Mouse (Mus musculus) limb, embryonic 11.5 days (tissue): ENCODE measurements around the gene Sorbs1. TPM values are rescaled to one million over a fixed set of nuclear protein-coding genes. Genes with fewer than 3 reads are reported as not detected.

Source experiments
- ATAC-seq: fragments of 200-750 bp; cut with Nextera tagmentation; 2 replicates; pipeline ENCODE4 v1.8.0; 2017; ENCODE audit warnings: low read depth; ENCODE audit not compliant: insufficient number of reproducible peaks, low FRiP score, low TSS enrichment
- DNase-seq: peaks from one replicate; pipeline ENCODE4 v3.0.0-alpha.2; 2015; ENCODE audit warnings: low spot score
- H3K27ac ChIP-seq: fragments of 300-500 bp; sonication (generic); replicated peaks from 2 replicates; pipeline ENCODE4 v1.5.1; 2014; ENCODE audit warnings: low read depth, mild to moderate bottlenecking, low read length
- H3K27me3 ChIP-seq: fragments of 300-500 bp; sonication (generic); 2 replicates; pipeline ENCODE4 v1.6.1; 2014; ENCODE audit warnings: mild to moderate bottlenecking, low read length, mixed read lengths; ENCODE audit not compliant: control insufficient read depth, insufficient read depth
- H3K36me3 ChIP-seq: fragments of 300-500 bp; sonication (generic); 2 replicates; pipeline ENCODE4 v1.6.1; 2014; ENCODE audit warnings: mild to moderate bottlenecking, low read length, moderate library complexity, mixed read lengths; ENCODE audit not compliant: control insufficient read depth, insufficient read depth
- H3K4me1 ChIP-seq: fragments of 300-500 bp; sonication (generic); 2 replicates; pipeline ENCODE4 v1.6.1; 2014; ENCODE audit warnings: low read length, mixed read lengths; ENCODE audit not compliant: control insufficient read depth, insufficient read depth
- H3K4me2 ChIP-seq: fragments of 300-500 bp; sonication (generic); 2 replicates; pipeline ENCODE4 v1.6.1; 2014; ENCODE audit warnings: low read depth, mild to moderate bottlenecking, moderate library complexity; ENCODE audit not compliant: severe bottlenecking
- H3K4me3 ChIP-seq: fragments of 300-500 bp; sonication (generic); 2 replicates; pipeline ENCODE4 v1.5.1; 2014; ENCODE audit warnings: low read depth, low read length
- H3K9ac ChIP-seq: fragments of 300-500 bp; sonication (generic); 2 replicates; pipeline ENCODE4 v1.6.1; 2014; ENCODE audit warnings: mild to moderate bottlenecking, low read length
- H3K9me3 ChIP-seq: fragments of 300-500 bp; sonication (generic); 2 replicates; pipeline ENCODE4 v1.6.1; 2016; ENCODE audit warnings: low read length; ENCODE audit not compliant: control insufficient read depth
- WGBS: fragments of 180-500 bp; shearing (Covaris S2); extraction: QIAGEN DNeasy Blood & Tissue Kit; methylation state at CpG from one replicate; pipeline ENCODE4 v1.1.7; 2014; 5-methylcytosine and 5-hydroxymethylcytosine counted together
- polyA plus RNA-seq: library from polyadenylated mRNA; unstranded; fragments of >200 nt; fragmentation: Nextera tagmentation; extraction: Ambion mirVana; gene quantifications from 2 replicates; pipeline ENCODE4 v1.2.1, GENCODE M21; 2014

Gene Sorbs1
- polyA plus RNA-seq, 1 experiment from 2014 or later = 25.8 TPM

GRCm38 (mm10) chr19:40410511-40410910 is 103.1 kb downstream of the Sorbs1 start:
- no peak overlapping the region for H3K27ac ChIP-seq
- no peaks in the 10 kb centered on the region for H3K36me3 ChIP-seq
- H3K9me3 ChIP-seq = no peaks in the 10 kb centered on the region
- no peak overlapping the region for H3K4me3 ChIP-seq
- DNase-seq (no peak), ATAC-seq (no peak)
- WGBS = 70% methylated on average over 4 of the region's 4 CpGs
- peaks cover 16% of the 10 kb centered on the region for H3K4me1 ChIP-seq
- no peaks in the 10 kb centered on the region for H3K27me3 ChIP-seq
- no peak overlapping the region for H3K4me2 ChIP-seq
- no peak overlapping the region for H3K9ac ChIP-seq

DNA sequence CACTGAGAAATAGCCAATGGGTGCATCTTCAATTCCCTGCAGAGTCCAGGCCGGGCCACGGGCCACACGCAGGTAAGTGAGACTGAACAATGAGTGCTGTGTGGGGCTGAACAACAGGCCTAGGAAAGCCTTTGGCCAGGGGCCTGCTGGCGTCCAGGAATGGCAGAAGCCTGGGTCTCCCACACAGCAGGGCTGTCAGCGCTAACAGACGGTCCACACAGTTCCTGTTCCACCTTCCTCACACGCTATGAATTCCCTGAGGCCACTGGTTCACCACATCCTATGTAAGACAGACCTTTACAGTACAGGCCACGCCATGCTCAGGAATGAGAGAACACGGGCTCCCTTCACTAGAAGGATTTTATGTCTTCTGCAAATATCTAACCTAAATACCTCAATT is 103.5 kb downstream of the Sorbs1 start:
- 80% methylated on average over 9 of the region's 9 CpGs for WGBS
- DNase-seq = no peak
- ATAC-seq = no peak
- H3K4me3 ChIP-seq = no peak overlapping the region
- no peak overlapping the region for H3K27ac ChIP-seq
- no peaks in the 10 kb centered on the region for H3K36me3 ChIP-seq
- H3K4me2 ChIP-seq = no peak overlapping the region
- no peaks in the 10 kb centered on the region for H3K27me3 ChIP-seq
- H3K9me3 ChIP-seq = no peaks in the 10 kb centered on the region
- H3K4me1 ChIP-seq = peaks cover 15% of the 10 kb centered on the region
- no peak overlapping the region for H3K9ac ChIP-seq

- Histone ChIP-seq H3K36me3 (no peaks in the 10 kb centered on the region), H3K9ac (no peak overlapping the region), H3K27me3 (no peaks in the 10 kb centered on the region), H3K27ac (no peak overlapping the region), H3K4me3 (no peak overlapping the region), H3K4me2 (no peak overlapping the region), H3K4me1 (peaks cover 15% of the 10 kb centered on the region), H3K9me3 (no peaks in the 10 kb centered on the region; the same call in 1 of the 2 replicates)
- ATAC-seq (no peak), DNase-seq (no peak)
- WGBS = 93% methylated on average over 11 of the region's 11 CpGs
Measured at GRCm38 (mm10) chr19:40409500-40410035, 104.0 kb downstream of the Sorbs1 start.

- no peaks in the 10 kb centered on the region for H3K27me3 ChIP-seq
- H3K27ac ChIP-seq = no peak overlapping the region
- no peak overlapping the region for H3K4me3 ChIP-seq
- H3K9ac ChIP-seq = no peak overlapping the region
- no peaks in the 10 kb centered on the region; the same call in 1 of the 2 replicates for H3K9me3 ChIP-seq
- H3K4me2 ChIP-seq = no peak overlapping the region
- 84% methylated on average over 2 of the region's 2 CpGs for WGBS
- ATAC-seq (no peak), DNase-seq (no peak)
- H3K36me3 ChIP-seq = no peaks in the 10 kb centered on the region
- H3K4me1 ChIP-seq = peaks cover 3% of the 10 kb centered on the region; the same call in 1 of the 2 replicates
Measured at GRCm38 (mm10) chr19:40407186-40407585, 106.4 kb downstream of the Sorbs1 start.

DNA sequence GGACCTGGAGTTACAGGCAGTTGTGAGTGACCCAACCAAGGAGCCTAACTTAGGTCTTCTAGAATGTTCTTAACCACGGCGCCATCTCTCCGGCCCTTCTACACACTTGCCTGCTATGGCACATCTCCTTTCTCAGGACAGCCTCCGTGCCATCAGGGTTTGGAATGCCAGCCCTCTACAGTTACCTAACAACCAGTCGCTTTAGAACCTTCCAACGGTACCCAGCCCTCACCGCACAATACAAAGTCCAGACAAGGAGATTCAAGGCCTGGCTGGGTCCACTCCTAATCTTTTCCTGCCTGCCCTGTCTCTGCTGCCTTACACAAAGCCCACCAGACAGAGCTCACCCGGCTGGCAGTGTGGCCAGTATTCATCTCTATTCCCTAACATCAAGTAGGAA is 106.9 kb downstream of the Sorbs1 start:
- DNase-seq (no peak), ATAC-seq (no peak)
- peaks cover 3% of the 10 kb centered on the region; the same call in 1 of the 2 replicates for H3K4me1 ChIP-seq
- H3K9me3 ChIP-seq = no peaks in the 10 kb centered on the region; the same call in 1 of the 2 replicates
- 95% methylated on average over 8 of the region's 8 CpGs for WGBS
- no peak overlapping the region for H3K9ac ChIP-seq
- H3K27me3 ChIP-seq = no peaks in the 10 kb centered on the region
- H3K36me3 ChIP-seq = no peaks in the 10 kb centered on the region
- H3K4me2 ChIP-seq = no peak overlapping the region
- H3K27ac ChIP-seq = no peak overlapping the region
- H3K4me3 ChIP-seq = no peak overlapping the region

DNA sequence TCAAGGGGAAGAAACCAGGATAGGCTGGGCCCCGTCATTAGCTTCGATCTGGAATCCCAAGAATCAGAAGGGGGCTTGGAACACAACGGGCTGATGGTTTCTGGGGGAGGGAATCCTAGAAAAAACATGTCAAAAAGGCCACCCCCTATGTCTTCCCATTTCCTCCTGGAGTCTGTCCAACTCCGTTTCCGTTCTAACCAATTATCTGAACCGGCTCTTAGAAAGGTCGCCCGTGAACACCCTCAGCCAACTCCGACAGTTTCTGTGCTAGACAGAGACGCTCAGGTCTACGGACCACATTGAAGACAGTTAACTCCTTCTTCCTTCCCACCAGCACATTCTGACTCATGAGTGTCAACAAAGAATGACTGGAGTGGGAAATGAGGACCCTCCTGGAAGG is 107.8 kb downstream of the Sorbs1 start:
- H3K27me3 ChIP-seq = no peaks in the 10 kb centered on the region
- H3K9ac ChIP-seq = no peak overlapping the region
- DNase-seq = no peak
- H3K4me1 ChIP-seq = peaks cover 3% of the 10 kb centered on the region; the same call in 1 of the 2 replicates
- no peak overlapping the region for H3K4me3 ChIP-seq
- 74% methylated on average over 11 of the region's 11 CpGs for WGBS
- no peaks in the 10 kb centered on the region; the same call in 1 of the 2 replicates for H3K9me3 ChIP-seq
- no peaks in the 10 kb centered on the region for H3K36me3 ChIP-seq
- no peak for ATAC-seq
- no peak overlapping the region for H3K4me2 ChIP-seq
- H3K27ac ChIP-seq = no peak overlapping the region

- Histone ChIP-seq H3K36me3 (no peaks in the 10 kb centered on the region), H3K27ac (no peak overlapping the region), H3K4me3 (no peak overlapping the region), H3K9me3 (no peaks in the 10 kb centered on the region; the same call in 1 of the 2 replicates), H3K9ac (no peak overlapping the region), H3K4me2 (no peak overlapping the region), H3K4me1 (peaks cover 3% of the 10 kb centered on the region; the same call in 1 of the 2 replicates), H3K27me3 (no peaks in the 10 kb centered on the region)
- no peak for DNase-seq
- no peak for ATAC-seq
- 80% methylated on average over 2 of the region's 2 CpGs for WGBS
Measured at GRCm38 (mm10) chr19:40404582-40404981, 109.0 kb downstream of the Sorbs1 start.

DNA sequence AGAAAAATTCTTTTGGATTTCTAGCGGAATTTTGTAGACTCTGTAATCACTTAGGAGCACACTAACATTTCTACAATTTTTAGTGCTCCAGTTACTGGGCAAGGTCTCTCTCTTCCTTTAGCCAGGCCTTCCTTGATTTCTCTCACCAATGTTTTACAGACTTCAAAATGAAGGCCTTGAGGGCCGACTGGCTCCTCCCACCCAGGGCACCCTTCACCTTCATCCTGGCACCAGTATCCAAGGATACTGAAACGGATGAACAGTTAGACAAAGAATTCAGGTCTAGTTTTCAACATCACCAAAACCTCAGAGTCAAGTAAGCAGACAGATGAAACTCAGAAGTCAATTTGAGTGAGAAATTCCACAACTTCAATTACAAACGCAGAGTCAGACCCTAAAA is 109.6 kb downstream of the Sorbs1 start:
- Histone ChIP-seq H3K4me1 (peaks cover 3% of the 10 kb centered on the region; the same call in 1 of the 2 replicates), H3K4me2 (no peak overlapping the region), H3K36me3 (no peaks in the 10 kb centered on the region), H3K27me3 (no peaks in the 10 kb centered on the region), H3K9ac (no peak overlapping the region), H3K27ac (no peak overlapping the region), H3K9me3 (no peaks in the 10 kb centered on the region; the same call in 1 of the 2 replicates), H3K4me3 (no peak overlapping the region)
- ATAC-seq = no peak
- WGBS = 92% methylated on average over 4 of the region's 4 CpGs
- DNase-seq = no peak
